Mouse (Mus musculus) layer of hippocampus, postnatal 25 days (tissue): ENCODE measurements around the gene Flcn. TPM values are rescaled to one million over a fixed set of nuclear protein-coding genes. Genes with fewer than 3 reads are reported as not detected.

Experiments used
- total RNA-seq, 2 experiments: library from RNA; stranded (reverse); gene quantifications; 2 replicates each; pipeline ENCODE4 v1.2.3; 2021

Gene Flcn
- total RNA-seq, 2 experiments from 2014 or later, result 44.8 to 47.1 TPM

Other genes with a start within 250 kb of the Flcn start
- not detected for gene Olfr222, start 233.8 kb downstream of the Flcn start, total RNA-seq
- gene Olfr223, start 216.7 kb downstream of the Flcn start, total RNA-seq, result not detected
- gene Mprip, start 148.7 kb downstream of the Flcn start, total RNA-seq, result 100 to 1,000 TPM; 267 to 302 TPM
- gene Pld6, start 22.4 kb downstream of the Flcn start, total RNA-seq, result under 1 TPM; 0.49 to 0.96 TPM
- gene Nt5m, start 29.4 kb upstream of the Flcn start, total RNA-seq, result 10 to 100 TPM; 59.8 to 63.3 TPM
- gene Cops3, start 29.8 kb upstream of the Flcn start, total RNA-seq, result 10 to 100 TPM; 73.7 to 74.6 TPM
- gene Med9, start 138.2 kb upstream of the Flcn start, total RNA-seq, result 10 to 100 TPM; 34.7 to 38.8 TPM
- 10 to 100 TPM; 54.8 to 67.0 TPM for gene Rasd1, start 154.9 kb upstream of the Flcn start, total RNA-seq
- 1 to 10 TPM; 4.0 to 4.7 TPM for gene Pemt, start 236.5 kb upstream of the Flcn start, total RNA-seq